Mouse (Mus musculus) C2C12 (cell line): ENCODE results near the gene Tmem50b. TPM values are rescaled to one million over a fixed set of nuclear protein-coding genes. Genes with fewer than 3 reads are reported as not detected.

Source experiments
- H3K27me3 ChIP-seq: one replicate; pipeline ENCODE4 v1.6.1; 2011; ENCODE audit not compliant: control insufficient read depth, insufficient read depth, insufficient read length
- H3K36me3 ChIP-seq: one replicate; pipeline ENCODE4 v1.6.1; 2011; ENCODE audit not compliant: control insufficient read depth, insufficient read depth
- H3K4me3 ChIP-seq: one replicate; pipeline ENCODE4 v1.5.1; 2011; ENCODE audit warnings: mild to moderate bottlenecking, control low read depth; ENCODE audit not compliant: poor library complexity, insufficient read depth, severe bottlenecking
- H3K79me2 ChIP-seq: one replicate; pipeline ENCODE4 v1.6.1; 2011; ENCODE audit not compliant: control insufficient read depth, insufficient read depth
- H3K79me3 ChIP-seq: one replicate; pipeline ENCODE4 v1.6.1; 2011; ENCODE audit warnings: low read depth, control low read depth
- H3ac ChIP-seq: one replicate; pipeline ENCODE3; 2011; ENCODE audit warnings: low read depth; ENCODE audit not compliant: control insufficient read depth, insufficient read length
- CEBPB ChIP-seq: IDR thresholded peaks from one replicate; pipeline ENCODE4 v1.6.1; 2011; ENCODE audit warnings: low read depth, mild to moderate bottlenecking, control low read depth, moderate library complexity
- CTCF ChIP-seq: IDR thresholded peaks from one replicate; pipeline ENCODE4 v1.5.1; 2011; ENCODE audit not compliant: control insufficient read depth, insufficient read depth, insufficient read length
- FOSL1 ChIP-seq: IDR thresholded peaks from one replicate; pipeline ENCODE4 v1.8.0; 2011; ENCODE audit warnings: mild to moderate bottlenecking, low read length; ENCODE audit not compliant: poor library complexity, insufficient read depth, severe bottlenecking
- MAX ChIP-seq: IDR thresholded peaks from one replicate; pipeline ENCODE4 v1.6.1; 2011; ENCODE audit warnings: mild to moderate bottlenecking, control low read depth
- MYOD1 ChIP-seq: IDR thresholded peaks from one replicate; pipeline ENCODE4 v1.6.1; 2011; ENCODE audit warnings: low read depth; ENCODE audit not compliant: control insufficient read depth, insufficient read length
- MYOG ChIP-seq: IDR thresholded peaks from one replicate; pipeline ENCODE4 v1.6.1; 2011; ENCODE audit not compliant: control insufficient read depth, insufficient read length; ENCODE audit errors: extremely low read depth
- USF1 ChIP-seq: IDR thresholded peaks from one replicate; pipeline ENCODE4 v1.6.1; 2011; ENCODE audit warnings: low read depth, mild to moderate bottlenecking, control low read depth, moderate library complexity
- polyA plus RNA-seq: library from polyadenylated mRNA; unstranded; fragments of >200 nt; fragmentation: generic; extraction: Trizol; gene quantifications from one replicate; pipeline ENCODE4 v1.2.1, GENCODE M21; 2012; ENCODE audit warnings: missing spikeins

Gene Tmem50b
- polyA plus RNA-seq, 1 experiment = 15.1 TPM

DNA sequence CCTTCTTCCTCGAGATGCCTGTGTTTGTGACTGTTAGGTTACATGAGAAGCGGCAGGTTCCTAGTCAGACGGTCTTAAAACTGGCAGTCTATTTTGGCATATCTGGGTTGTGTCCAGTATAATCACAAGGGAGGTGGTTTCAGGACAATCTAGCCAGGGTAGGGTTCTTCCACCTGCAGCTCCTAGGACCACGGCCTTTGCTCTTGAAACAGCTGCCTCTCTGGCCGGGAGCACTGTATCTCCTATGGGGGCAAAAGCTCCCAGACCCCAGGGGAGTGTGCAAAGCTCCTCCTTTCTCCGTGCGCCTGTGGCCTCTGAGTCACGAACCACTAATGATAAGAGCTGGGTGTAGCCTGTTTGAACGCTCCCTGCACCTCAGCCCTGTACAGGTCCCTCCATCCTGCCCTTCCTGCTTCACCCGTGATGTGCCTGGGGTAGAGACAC lies 46.5 kb downstream of the Tmem50b start:
- TF ChIP-seq FOSL1 (no peak), USF1 (no peak), CEBPB (no peak), MAX (no peak), CTCF (no peak), MYOG (no peak), MYOD1 (no peak)
- Histone ChIP-seq H3K27me3 (no peaks in the 10 kb centered on the region), H3K4me3 (no peak overlapping the region), H3ac (no peak overlapping the region), H3K79me2 (peaks cover 28% of the 10 kb centered on the region), H3K36me3 (peaks cover 11% of the 10 kb centered on the region), H3K79me3 (peaks cover 6% of the 10 kb centered on the region)

DNA sequence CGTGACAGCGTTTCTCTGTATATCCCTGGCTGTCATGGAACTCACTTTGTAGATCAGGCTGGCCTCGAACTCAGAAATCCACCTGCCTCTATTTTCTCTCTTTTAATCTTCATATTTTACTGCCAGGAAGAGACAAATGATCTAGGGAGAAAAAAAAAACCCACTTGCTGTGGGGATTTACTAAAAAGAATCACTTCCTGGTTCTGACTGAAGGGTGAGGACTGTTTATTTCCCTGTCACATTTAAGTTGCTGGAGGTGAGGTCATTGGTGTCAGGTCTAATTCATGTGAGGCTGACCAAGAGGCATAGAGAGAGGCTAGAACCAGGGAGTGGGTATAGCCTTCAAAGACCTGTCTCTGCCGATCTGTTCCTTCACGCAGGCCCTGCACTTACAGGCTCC lies 48.0 kb downstream of the Tmem50b start:
- Histone ChIP-seq H3K79me2 (peaks cover 28% of the 10 kb centered on the region), H3ac (no peak overlapping the region), H3K4me3 (no peak overlapping the region), H3K36me3 (no peaks in the 10 kb centered on the region), H3K79me3 (peaks cover 6% of the 10 kb centered on the region), H3K27me3 (no peaks in the 10 kb centered on the region)
- TF ChIP-seq MAX (no peak), USF1 (no peak), MYOG (no peak), CEBPB (no peak)

DNA sequence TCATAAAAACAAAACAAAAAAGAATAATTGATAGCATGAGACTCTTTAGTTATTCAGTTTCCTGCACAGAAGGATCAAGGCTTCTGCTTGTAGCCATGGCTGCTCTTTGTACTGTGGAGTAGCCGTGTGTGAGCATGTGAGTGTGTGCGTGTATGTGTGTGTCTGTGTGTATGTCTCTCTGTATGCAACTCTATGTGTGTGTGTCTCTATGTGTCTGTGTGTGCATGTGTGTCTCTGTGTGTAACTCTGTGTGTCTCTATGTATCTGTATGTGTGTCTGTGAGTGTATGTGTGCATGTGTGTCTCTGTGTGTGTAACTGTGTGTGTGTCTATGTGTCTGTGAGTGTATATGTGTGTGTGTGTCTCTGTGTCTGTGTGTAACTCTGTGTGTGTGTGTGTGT lies 48.6 kb downstream of the Tmem50b start:
- Histone ChIP-seq H3K79me2 (peaks cover 28% of the 10 kb centered on the region), H3K36me3 (no peaks in the 10 kb centered on the region), H3K4me3 (no peak overlapping the region), H3K27me3 (no peaks in the 10 kb centered on the region), H3ac (no peak overlapping the region), H3K79me3 (peaks cover 6% of the 10 kb centered on the region)
- TF ChIP-seq USF1 (no peak), MAX (no peak), MYOG (no peak), FOSL1 (no peak), CTCF (no peak), CEBPB (no peak), MYOD1 (no peak)

DNA sequence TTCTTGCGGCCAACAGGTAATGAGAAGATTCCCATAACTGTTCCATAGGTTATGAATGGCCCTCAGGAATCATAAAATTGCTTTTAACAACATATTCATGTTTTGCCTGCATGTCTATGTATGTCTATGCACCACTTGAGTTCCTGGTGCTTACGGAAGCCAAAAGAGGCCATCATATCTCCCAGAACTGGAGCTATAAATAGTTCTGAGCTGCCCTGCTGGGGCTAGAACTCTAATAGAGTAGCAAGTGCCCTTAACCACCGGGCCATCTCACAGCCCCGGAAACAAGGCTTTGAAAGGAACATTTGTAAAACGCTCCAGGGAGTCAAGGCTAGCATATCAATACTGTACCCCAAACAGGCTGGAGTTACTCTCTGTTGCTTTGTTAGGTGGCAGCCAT lies 49.0 kb downstream of the Tmem50b start:
- Histone ChIP-seq H3ac (no peak overlapping the region), H3K79me2 (peaks cover 28% of the 10 kb centered on the region), H3K36me3 (no peaks in the 10 kb centered on the region), H3K27me3 (no peaks in the 10 kb centered on the region), H3K79me3 (peaks cover 6% of the 10 kb centered on the region), H3K4me3 (no peak overlapping the region)
- TF ChIP-seq USF1 = no peak
- no peak for TF ChIP-seq CTCF
- no peak for TF ChIP-seq MAX
- no peak for TF ChIP-seq MYOD1
- no peak for TF ChIP-seq CEBPB
- TF ChIP-seq FOSL1 = no peak
- TF ChIP-seq MYOG = no peak

DNA sequence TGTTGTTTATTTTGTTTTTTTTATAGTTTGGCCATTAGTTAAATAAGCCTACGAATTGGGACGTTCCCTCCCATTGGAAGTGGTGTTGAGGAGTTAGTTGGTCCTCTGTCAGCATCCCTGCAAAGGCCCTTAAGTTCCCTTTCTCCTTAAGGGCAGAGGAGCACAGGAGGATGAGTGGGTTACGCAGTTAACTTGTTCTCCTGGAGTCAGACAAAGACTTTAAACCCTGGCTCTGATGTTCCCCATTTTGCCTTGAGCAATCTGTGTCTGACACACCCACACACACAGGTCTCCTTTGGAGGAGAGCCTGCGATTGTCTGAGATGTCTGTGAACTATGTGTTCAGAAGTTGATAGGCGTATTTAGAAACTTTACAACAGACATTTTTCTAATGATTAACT lies 49.6 kb downstream of the Tmem50b start:
- Histone ChIP-seq H3K79me2 (peaks cover 28% of the 10 kb centered on the region), H3K27me3 (no peaks in the 10 kb centered on the region), H3K36me3 (no peaks in the 10 kb centered on the region), H3K4me3 (peak overlapping the region; percentile 59), H3ac (no peak overlapping the region), H3K79me3 (peaks cover 6% of the 10 kb centered on the region)
- TF ChIP-seq FOSL1 (no peak), CTCF (no peak), CEBPB (no peak), USF1 (no peak), MYOD1 (no peak), MYOG (no peak), MAX (no peak)

DNA sequence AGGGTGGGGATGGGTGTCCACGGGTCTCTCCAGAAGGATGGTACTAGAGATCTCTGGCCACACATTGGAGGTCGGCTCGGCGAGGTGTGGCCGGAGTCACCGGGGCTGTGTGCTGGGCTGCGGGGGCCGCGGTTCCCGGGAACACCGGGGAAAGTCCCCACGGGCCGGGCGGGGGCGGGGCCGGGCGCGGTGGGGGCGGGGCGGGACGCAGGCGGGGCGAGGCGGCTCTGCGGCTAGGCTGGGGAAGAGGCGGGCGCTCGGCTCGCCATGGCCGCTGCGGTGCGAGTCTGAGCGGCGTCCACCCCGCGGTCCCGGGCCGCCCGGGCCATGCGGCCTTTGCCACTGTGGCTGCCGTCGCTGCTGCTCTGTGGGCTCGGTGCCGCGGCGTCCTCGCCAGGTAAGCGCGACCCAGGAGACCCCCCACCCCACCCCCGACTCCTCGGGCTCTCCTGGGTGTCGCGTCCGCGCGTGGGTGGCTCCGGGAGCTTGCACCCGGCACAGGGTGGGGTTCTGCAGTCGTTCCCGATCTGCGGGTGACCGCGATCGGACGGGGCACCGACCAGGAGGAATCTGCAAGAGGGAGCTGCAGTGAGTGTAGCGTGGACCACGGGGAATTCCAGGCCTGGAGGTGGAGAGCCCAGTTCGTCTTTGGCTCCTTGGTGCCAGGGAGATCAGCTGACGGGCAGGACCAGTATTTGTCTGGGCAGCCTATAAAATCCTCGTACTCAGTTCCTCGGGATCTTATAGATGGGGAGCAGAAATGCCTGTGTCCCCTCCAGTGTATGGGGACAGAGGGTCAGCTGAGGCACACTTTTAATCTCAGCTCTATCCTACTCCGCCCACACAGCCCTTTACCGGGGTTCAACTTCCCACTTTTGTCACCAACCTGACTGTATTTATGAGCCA lies 50.5 kb downstream of the Tmem50b start, which contains the start of gene Ifngr2:
TSS of gene Ifngr2 (plus strand) at position 237 of the 906 bp plus-strand sequence.
- H3K4me3 ChIP-seq = peak within 1 kb of the TSS; percentile 59
- TF ChIP-seq MYOG (no peak), MAX (no peak), FOSL1 (no peak), USF1 (no peak)
- H3K79me2 ChIP-seq = peaks cover 22% of the 10 kb centered on the region
- no peaks in the 10 kb centered on the region for H3K27me3 ChIP-seq
- peaks cover 6% of the 10 kb centered on the region for H3K79me3 ChIP-seq
- H3ac ChIP-seq = peak within 1 kb of the TSS; percentile 69
- H3K36me3 ChIP-seq = no peaks in the 10 kb centered on the region
